ENCODE assay signal across 8 mouse cellular contexts in genomic region chr6:4600085-4600657, GRCm38 (mm10). TPM values are rescaled to one million over a fixed set of nuclear protein-coding genes. Genes with fewer than 3 reads are reported as not detected.
A peak's percentile ranks its signal among the peaks of the same experiment; 100 is the strongest.
DNase-seq lines count a peak whose midpoint lies in the region; ATAC-seq and TF ChIP-seq lines count a peak whose summit lies in the region.

No protein-coding gene starts in this region.

- H3K36me3 ChIP-seq in embryonic facial prominence, embryonic 11.5 days (replicated peaks; ENCODE audit: control insufficient read depth, insufficient read depth, low read depth, low read length) = no peaks in the 10 kb centered on the region
- H3K36me3 ChIP-seq in intestine, embryonic 16.5 days (ENCODE audit: control insufficient read depth, insufficient read depth, low read length) = no peaks in the 10 kb centered on the region
- H3K36me3 ChIP-seq in neural tube, embryonic 13.5 days = no peaks in the 10 kb centered on the region

- peak overlapping the region; percentile 98 for H3K9ac ChIP-seq in embryonic facial prominence, embryonic 11.5 days (replicated peaks; ENCODE audit: low read length)
- H3K9ac ChIP-seq in intestine, embryonic 16.5 days (ENCODE audit: low read depth, low read length) = peak overlapping the region; percentile 97
- H3K9ac ChIP-seq in neural tube, embryonic 13.5 days = peak overlapping the region; percentile 93

- H3K4me1 ChIP-seq in lung, adult 2 months (ENCODE audit: control insufficient read depth, insufficient read depth, low read length) = peaks cover 6% of the 10 kb centered on the region; the same call in 1 of the 2 replicates
- H3K4me1 ChIP-seq in embryonic facial prominence, embryonic 11.5 days (ENCODE audit: control insufficient read depth, insufficient read depth, low read length) = no peaks in the 10 kb centered on the region
- H3K4me1 ChIP-seq in intestine, embryonic 16.5 days (ENCODE audit: control insufficient read depth, insufficient read depth, low read length) = peaks cover 5% of the 10 kb centered on the region
- H3K4me1 ChIP-seq in neural tube, embryonic 13.5 days (replicated peaks) = peaks cover 36% of the 10 kb centered on the region

- WGBS in lung, adult 2 months = 29% methylated on average over 7 of the region's 7 CpGs
- 26% methylated on average over 7 of the region's 7 CpGs for WGBS in embryonic facial prominence, embryonic 11.5 days
- WGBS in intestine, embryonic 16.5 days = 19% methylated on average over 7 of the region's 7 CpGs
- WGBS in neural tube, embryonic 13.5 days = 44% methylated on average over 7 of the region's 7 CpGs

- peak overlapping the region; percentile 81 for H3K4me3 ChIP-seq in lung, adult 2 months (replicated peaks; ENCODE audit: extremely low read depth, low read depth, low read length)
- peak overlapping the region; percentile 75 for H3K4me3 ChIP-seq in embryonic facial prominence, embryonic 11.5 days (ENCODE audit: low read depth, low read length)
- H3K4me3 ChIP-seq in intestine, embryonic 16.5 days (ENCODE audit: low read length) = peak overlapping the region; percentile 87
- H3K4me3 ChIP-seq in neural tube, embryonic 13.5 days = peak overlapping the region; percentile 74

- H3K27me3 ChIP-seq in embryonic facial prominence, embryonic 11.5 days (ENCODE audit: control insufficient read depth, insufficient read depth, low read length) = no peaks in the 10 kb centered on the region
- no peaks in the 10 kb centered on the region for H3K27me3 ChIP-seq in intestine, embryonic 16.5 days (replicated peaks; ENCODE audit: control insufficient read depth, insufficient read depth, low read length)
- no peaks in the 10 kb centered on the region for H3K27me3 ChIP-seq in neural tube, embryonic 13.5 days

- TF ChIP-seq POLR2A in lung, adult 2 months (IDR thresholded peaks at IDR 0.05; ENCODE audit: borderline replicate concordance, extremely low read depth, low read depth, low read length) = no peak

- peak overlapping the region; percentile 96 for H3K27ac ChIP-seq in embryonic facial prominence, embryonic 11.5 days (replicated peaks; ENCODE audit: low read depth, low read length)
- peak overlapping the region; percentile 91 for H3K27ac ChIP-seq in intestine, embryonic 16.5 days (ENCODE audit: low read length)
- peak overlapping the region; percentile 97 for H3K27ac ChIP-seq in neural tube, embryonic 13.5 days (replicated peaks)

- H3K9me3 ChIP-seq in embryonic facial prominence, embryonic 11.5 days (replicated peaks; ENCODE audit: control insufficient read depth, low read length) = no peaks in the 10 kb centered on the region
- no peaks in the 10 kb centered on the region for H3K9me3 ChIP-seq in intestine, embryonic 16.5 days (ENCODE audit: control insufficient read depth, low read length)
- no peaks in the 10 kb centered on the region for H3K9me3 ChIP-seq in neural tube, embryonic 13.5 days

- DNase-seq in lung, adult 2 months = no peak
- DNase-seq in lung, postnatal 10 days = no peak
- no peak for DNase-seq in embryonic facial prominence, embryonic 11.5 days (ENCODE audit: low spot score)
- no peak for DNase-seq in frontal cortex, adult 2 months (ENCODE audit: extremely low spot score in 1 of 2, low spot score in 1 of 2)
- DNase-seq in right cerebral cortex, postnatal 14 days = no peak

- no peak for TF ChIP-seq CTCF in lung, adult 2 months (IDR thresholded peaks at IDR 0.05; ENCODE audit: insufficient read depth, low read length)

- peak; percentile 32 for ATAC-seq in embryonic facial prominence, embryonic 11.5 days (replicated peaks; ENCODE audit: insufficient number of reproducible peaks, low FRiP score, low TSS enrichment, low read depth)
- ATAC-seq in intestine, embryonic 16.5 days = no peak
- peak; percentile 4 for ATAC-seq in neural tube, embryonic 13.5 days (ENCODE audit: low read depth)
- no peak; the same call in none of the 2 replicates for ATAC-seq in frontal cortex, adult (ENCODE audit: low TSS enrichment)

- H3K4me2 ChIP-seq in embryonic facial prominence, embryonic 11.5 days (ENCODE audit: low read depth, low read length) = peak overlapping the region; percentile 96
- peak overlapping the region; percentile 88 for H3K4me2 ChIP-seq in intestine, embryonic 16.5 days (ENCODE audit: low read depth, low read length)
- peak overlapping the region; percentile 91 for H3K4me2 ChIP-seq in neural tube, embryonic 13.5 days

RNA-seq across cellular contexts. Expression of gene Casd1, which starts 0.5 kb away (rescaled TPM):
- polyA plus RNA-seq in lung, adult 2 months (2012; rRNA removed) = 17.6 and 25.4 TPM in 2 replicates
- polyA plus RNA-seq in embryonic facial prominence, embryonic 11.5 days (2014; fragmentation: Nextera tagmentation; extraction: Ambion mirVana) = 57.7 and 61.6 TPM in 2 replicates
- polyA plus RNA-seq in intestine, embryonic 16.5 days (2015; fragmentation: Nextera tagmentation; extraction: Ambion mirVana) = 16.7 and 16.8 TPM in 2 replicates
- 36.7 and 39.9 TPM in 2 replicates for polyA plus RNA-seq in neural tube, embryonic 13.5 days (2015; fragmentation: Nextera tagmentation; extraction: Ambion mirVana)
- polyA plus RNA-seq in frontal cortex, adult 2 months (2012; rRNA removed) = 41.5 and 46.0 TPM in 2 replicates

Comparison
In these comparisons a context has a peak if more than half of its experiments do, and no peak if none do; other contexts are left out.
1. ATAC-seq: peak in embryonic facial prominence, embryonic 11.5 days (single experiment) and neural tube, embryonic 13.5 days (single experiment); none in intestine, embryonic 16.5 days (single experiment) and frontal cortex, adult (single experiment).
2. Peak in every context shown above with its lines, with median percentiles within 50 percentile points of each other: H3K4me3 ChIP-seq, H3K27ac ChIP-seq, H3K4me2 ChIP-seq and H3K9ac ChIP-seq.